Mouse (Mus musculus) testis, adult 2 months (tissue): ENCODE measurements around the gene Fndc9.

Experiments used
- CTCF ChIP-seq: fragments of 200-500 bp; IDR thresholded peaks from 2 replicates; pipeline ENCODE4 v1.5.1; 2012; ENCODE audit warnings: low read depth, mild to moderate bottlenecking, inconsistent platforms, low read length, moderate library complexity; ENCODE audit not compliant: control insufficient read depth, insufficient read depth, insufficient replicate concordance
- POLR2A ChIP-seq: fragments of 200-500 bp; IDR thresholded peaks from 2 replicates; pipeline ENCODE4 v1.6.1; 2012; ENCODE audit warnings: low read depth, mild to moderate bottlenecking, inconsistent platforms, low read length, moderate library complexity; ENCODE audit not compliant: control insufficient read depth

GRCm38 (mm10) chr11:46216669-46217068 lies 18.7 kb upstream of the Fndc9 start:
- TF ChIP-seq CTCF, result peak; percentile 32; the same call in 1 of the 2 replicates
- TF ChIP-seq POLR2A, result no peak
